Mouse (Mus musculus): ENCODE measurements around the gene Rassf3.

- TF ChIP-seq CTCF (IDR thresholded peaks at IDR 0.05; ENCODE audit: low read depth) (no peak), EP300 (IDR thresholded peaks at IDR 0.05; ENCODE audit: low read depth) (no peak)
Measured at GRCm38 (mm10) chr10:121368783-121369465, 107.2 kb downstream of the Rassf3 start.
